Mouse (Mus musculus) limb, embryonic 14.5 days (tissue): ENCODE results near the gene Bhlhe40. TPM values are rescaled to one million over a fixed set of nuclear protein-coding genes. Genes with fewer than 3 reads are reported as not detected.

ENCODE experiments used
- ATAC-seq: fragments of 200-750 bp; cut with Nextera tagmentation; 2 replicates; pipeline ENCODE4 v1.8.0; 2017; ENCODE audit warnings: low read depth, moderate number of reproducible peaks, moderate TSS enrichment; ENCODE audit not compliant: low FRiP score
- DNase-seq: peaks from one replicate; pipeline ENCODE4 v3.0.0-alpha.2; 2015; ENCODE audit warnings: low spot score
- H3K27ac ChIP-seq: fragments of 300-500 bp; sonication (generic); replicated peaks from 2 replicates; pipeline ENCODE4 v1.5.1; 2014; ENCODE audit warnings: low read depth, mild to moderate bottlenecking, low read length, moderate library complexity, mixed read lengths
- H3K27me3 ChIP-seq: fragments of 300-500 bp; sonication (generic); 2 replicates; pipeline ENCODE4 v1.6.1; 2014; ENCODE audit warnings: low read length, mixed read lengths; ENCODE audit not compliant: control insufficient read depth, insufficient read depth
- H3K36me3 ChIP-seq: fragments of 300-500 bp; sonication (generic); 2 replicates; pipeline ENCODE4 v1.6.1; 2014; ENCODE audit warnings: mild to moderate bottlenecking, low read length, moderate library complexity, mixed read lengths; ENCODE audit not compliant: control insufficient read depth, insufficient read depth
- H3K4me1 ChIP-seq: fragments of 300-500 bp; sonication (generic); 2 replicates; pipeline ENCODE4 v1.6.1; 2014; ENCODE audit warnings: antibody characterized with exemption, low read length, mixed read lengths; ENCODE audit not compliant: control insufficient read depth, insufficient read depth
- H3K4me2 ChIP-seq: fragments of 300-500 bp; sonication (generic); replicated peaks from 2 replicates; pipeline ENCODE4 v1.6.1; 2014; ENCODE audit warnings: low read depth, mild to moderate bottlenecking, low read length, moderate library complexity; ENCODE audit not compliant: severe bottlenecking
- H3K4me3 ChIP-seq: fragments of 300-500 bp; sonication (generic); replicated peaks from 2 replicates; pipeline ENCODE4 v1.5.1; 2014; ENCODE audit warnings: low read length
- H3K9ac ChIP-seq: fragments of 300-500 bp; sonication (generic); 2 replicates; pipeline ENCODE4 v1.6.1; 2014; ENCODE audit warnings: mild to moderate bottlenecking, low read depth, low read length, moderate library complexity; ENCODE audit not compliant: severe bottlenecking
- H3K9me3 ChIP-seq: fragments of 300-500 bp; sonication (generic); 2 replicates; pipeline ENCODE4 v1.6.1; 2016; ENCODE audit warnings: low read length; ENCODE audit not compliant: control insufficient read depth
- POLR2A ChIP-seq: fragments of 200-500 bp; IDR thresholded peaks from 2 replicates; pipeline ENCODE4 v1.8.0; 2012; ENCODE audit warnings: inconsistent platforms, mild to moderate bottlenecking, moderate library complexity, borderline replicate concordance; ENCODE audit not compliant: insufficient read depth, insufficient read length; ENCODE audit errors: extremely low read depth
- WGBS: fragments of 180-500 bp; shearing (Covaris S2); extraction: QIAGEN DNeasy Blood & Tissue Kit; methylation state at CpG from one replicate; pipeline ENCODE4 v1.1.7; 2014; 5-methylcytosine and 5-hydroxymethylcytosine counted together
- polyA plus RNA-seq, 2 experiments: library from polyadenylated mRNA; depleted of rRNA in 1 of 2; stranded (reverse) in 1 of 2; unstranded in 1 of 2; fragments of >200 nt; fragmentation: Nextera tagmentation in 1 of 2; extraction: Ambion mirVana in 1 of 2; gene quantifications; 2 replicates each; pipeline versions ENCODE4 v1.2.1 to v1.2.3; 2012 to 2014

The Bhlhe40 gene
- polyA plus RNA-seq, 2 experiments = 11.9 to 31.7 TPM

DNA sequence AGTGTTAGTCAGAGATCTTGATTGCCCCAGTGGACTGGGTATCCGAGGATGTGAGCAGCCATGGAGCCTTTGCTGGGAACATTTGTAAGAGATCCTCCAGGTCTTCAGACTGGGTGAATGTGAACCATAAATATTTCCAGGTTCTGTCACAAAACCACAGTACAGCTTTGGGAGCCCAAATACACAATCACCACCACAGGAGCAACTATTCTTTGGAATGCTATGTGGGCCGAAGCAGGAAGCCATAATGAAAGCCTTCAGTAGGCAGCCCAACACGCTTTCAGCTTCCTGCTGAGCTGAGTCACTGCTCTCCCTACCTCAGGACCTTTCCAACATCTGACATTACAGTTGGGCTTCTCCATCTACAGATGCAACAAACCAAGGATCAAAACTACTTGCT, 32.6 kb downstream of the Bhlhe40 start:
- H3K4me1 ChIP-seq = no peaks in the 10 kb centered on the region
- no peak overlapping the region for H3K9ac ChIP-seq
- no peak for DNase-seq
- no peak for TF ChIP-seq POLR2A
- 66% methylated on average over 3 of the region's 3 CpGs for WGBS
- no peak overlapping the region for H3K4me3 ChIP-seq
- no peak for ATAC-seq
- no peaks in the 10 kb centered on the region for H3K27me3 ChIP-seq
- H3K9me3 ChIP-seq = no peaks in the 10 kb centered on the region
- H3K4me2 ChIP-seq = no peak overlapping the region
- no peak overlapping the region for H3K27ac ChIP-seq
- H3K36me3 ChIP-seq = no peaks in the 10 kb centered on the region

- Histone ChIP-seq H3K9ac (no peak overlapping the region), H3K27me3 (no peaks in the 10 kb centered on the region), H3K27ac (no peak overlapping the region), H3K4me3 (no peak overlapping the region), H3K9me3 (no peaks in the 10 kb centered on the region), H3K4me1 (no peaks in the 10 kb centered on the region), H3K4me2 (no peak overlapping the region), H3K36me3 (no peaks in the 10 kb centered on the region)
- WGBS = 83% methylated on average over 8 of the region's 8 CpGs
- no peak for ATAC-seq
- DNase-seq = no peak
- no peak for TF ChIP-seq POLR2A
These were observed 34.7 kb downstream of the Bhlhe40 start for GRCm38 (mm10) chr6:108694965-108695724.

GRCm38 (mm10) chr6:108695844-108696821, 35.7 kb downstream of the Bhlhe40 start:
- H3K4me1 ChIP-seq = no peaks in the 10 kb centered on the region
- no peak for TF ChIP-seq POLR2A
- ATAC-seq (no peak), DNase-seq (no peak)
- H3K9ac ChIP-seq = no peak overlapping the region
- no peak overlapping the region for H3K4me3 ChIP-seq
- no peaks in the 10 kb centered on the region for H3K9me3 ChIP-seq
- WGBS = 80% methylated on average over 11 of the region's 11 CpGs
- no peaks in the 10 kb centered on the region for H3K36me3 ChIP-seq
- no peak overlapping the region for H3K27ac ChIP-seq
- H3K27me3 ChIP-seq = no peaks in the 10 kb centered on the region
- no peak overlapping the region for H3K4me2 ChIP-seq

DNA sequence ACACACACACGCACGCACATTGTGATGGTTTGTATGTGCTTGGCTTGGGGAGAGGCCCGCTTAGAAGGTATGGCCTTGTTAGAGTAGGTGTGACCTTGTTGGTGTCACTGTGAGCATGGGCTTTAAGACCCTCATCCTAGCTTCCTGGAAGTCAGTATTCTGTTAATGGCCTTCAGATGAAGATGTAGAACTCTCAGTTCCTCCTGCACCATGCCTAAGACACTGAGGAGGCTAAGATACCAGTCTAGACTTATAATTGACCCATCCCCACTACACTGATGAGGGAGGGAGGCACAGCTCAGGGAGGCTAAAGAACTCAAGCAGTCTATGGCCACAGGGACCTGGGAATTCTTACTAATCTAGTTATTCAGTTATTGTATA, 36.4 kb downstream of the Bhlhe40 start:
- Histone ChIP-seq H3K36me3 (no peaks in the 10 kb centered on the region), H3K4me2 (no peak overlapping the region), H3K4me3 (no peak overlapping the region), H3K27me3 (no peaks in the 10 kb centered on the region), H3K4me1 (no peaks in the 10 kb centered on the region), H3K9me3 (no peaks in the 10 kb centered on the region), H3K9ac (no peak overlapping the region), H3K27ac (no peak overlapping the region)
- no peak for TF ChIP-seq POLR2A
- ATAC-seq (no peak), DNase-seq (no peak)
- WGBS = 84% methylated on average over 3 of the region's 3 CpGs

- Histone ChIP-seq H3K36me3 (no peaks in the 10 kb centered on the region), H3K4me1 (no peaks in the 10 kb centered on the region), H3K9ac (no peak overlapping the region)
These were observed 36.9 kb downstream of the Bhlhe40 start for GRCm38 (mm10) chr6:108697345-108697744.

More at GRCm38 (mm10) chr6:108697345-108697744, 36.9 kb downstream of the Bhlhe40 start:
- Histone ChIP-seq H3K4me2 (no peak overlapping the region), H3K27me3 (no peaks in the 10 kb centered on the region), H3K4me3 (no peak overlapping the region), H3K9me3 (no peaks in the 10 kb centered on the region), H3K27ac (no peak overlapping the region)
- TF ChIP-seq POLR2A = no peak
- ATAC-seq (no peak), DNase-seq (no peak)
- 92% methylated on average over 10 of the region's 10 CpGs for WGBS
